Mouse (Mus musculus) C2C12 (cell line): ENCODE measurements around the gene Ptprh. TPM values are rescaled to one million over a fixed set of nuclear protein-coding genes. Genes with fewer than 3 reads are reported as not detected.
A peak's percentile ranks its signal among the peaks of the same experiment; 100 is the strongest.
"Not testable (repeated sequence)": the region's sequence is repeated elsewhere in the genome, so short reads cannot be mapped to it uniquely, and the experiment has no call there.

Experiments
- H3K27me3 ChIP-seq: one replicate; pipeline ENCODE4 v1.6.1; 2011; ENCODE audit not compliant: control insufficient read depth, insufficient read depth, insufficient read length
- H3K36me3 ChIP-seq: one replicate; pipeline ENCODE4 v1.6.1; 2011; ENCODE audit not compliant: control insufficient read depth, insufficient read depth
- H3K4me3 ChIP-seq: one replicate; pipeline ENCODE4 v1.5.1; 2011; ENCODE audit warnings: mild to moderate bottlenecking, control low read depth; ENCODE audit not compliant: poor library complexity, insufficient read depth, severe bottlenecking
- H3K79me2 ChIP-seq: one replicate; pipeline ENCODE4 v1.6.1; 2011; ENCODE audit not compliant: control insufficient read depth, insufficient read depth
- H3K79me3 ChIP-seq: one replicate; pipeline ENCODE4 v1.6.1; 2011; ENCODE audit warnings: low read depth, control low read depth
- H3ac ChIP-seq: one replicate; pipeline ENCODE3; 2011; ENCODE audit warnings: low read depth; ENCODE audit not compliant: control insufficient read depth, insufficient read length
- CEBPB ChIP-seq: IDR thresholded peaks from one replicate; pipeline ENCODE4 v1.6.1; 2011; ENCODE audit warnings: low read depth, mild to moderate bottlenecking, control low read depth, moderate library complexity
- CTCF ChIP-seq: IDR thresholded peaks from one replicate; pipeline ENCODE4 v1.5.1; 2011; ENCODE audit not compliant: control insufficient read depth, insufficient read depth, insufficient read length
- FOSL1 ChIP-seq: IDR thresholded peaks from one replicate; pipeline ENCODE4 v1.8.0; 2011; ENCODE audit warnings: mild to moderate bottlenecking, low read length; ENCODE audit not compliant: poor library complexity, insufficient read depth, severe bottlenecking
- MAX ChIP-seq: IDR thresholded peaks from one replicate; pipeline ENCODE4 v1.6.1; 2011; ENCODE audit warnings: mild to moderate bottlenecking, control low read depth
- MYOD1 ChIP-seq: IDR thresholded peaks from one replicate; pipeline ENCODE4 v1.6.1; 2011; ENCODE audit warnings: low read depth; ENCODE audit not compliant: control insufficient read depth, insufficient read length
- MYOG ChIP-seq: IDR thresholded peaks from one replicate; pipeline ENCODE4 v1.6.1; 2011; ENCODE audit not compliant: control insufficient read depth, insufficient read length; ENCODE audit errors: extremely low read depth
- USF1 ChIP-seq: IDR thresholded peaks from one replicate; pipeline ENCODE4 v1.6.1; 2011; ENCODE audit warnings: low read depth, mild to moderate bottlenecking, control low read depth, moderate library complexity
- polyA plus RNA-seq: library from polyadenylated mRNA; unstranded; fragments of >200 nt; fragmentation: generic; extraction: Trizol; gene quantifications from one replicate; pipeline ENCODE4 v1.2.1, GENCODE M21; 2012; ENCODE audit warnings: missing spikeins

Gene Ptprh
- polyA plus RNA-seq, 1 experiment: not detected

GRCm38 (mm10) chr7:4526341-4527301, 77.2 kb downstream of the Ptprh start:
- H3ac ChIP-seq: no peak overlapping the region
- no peaks in the 10 kb centered on the region for H3K79me2 ChIP-seq
- no peaks in the 10 kb centered on the region for H3K27me3 ChIP-seq
- H3K4me3 ChIP-seq: no peak overlapping the region
- H3K36me3 ChIP-seq: no peaks in the 10 kb centered on the region
- H3K79me3 ChIP-seq: no peaks in the 10 kb centered on the region
- TF ChIP-seq FOSL1 (no peak), MYOD1 (no peak), MAX (no peak), CEBPB (no peak), MYOG (no peak), USF1 (no peak), CTCF (peak; percentile 65)

DNA sequence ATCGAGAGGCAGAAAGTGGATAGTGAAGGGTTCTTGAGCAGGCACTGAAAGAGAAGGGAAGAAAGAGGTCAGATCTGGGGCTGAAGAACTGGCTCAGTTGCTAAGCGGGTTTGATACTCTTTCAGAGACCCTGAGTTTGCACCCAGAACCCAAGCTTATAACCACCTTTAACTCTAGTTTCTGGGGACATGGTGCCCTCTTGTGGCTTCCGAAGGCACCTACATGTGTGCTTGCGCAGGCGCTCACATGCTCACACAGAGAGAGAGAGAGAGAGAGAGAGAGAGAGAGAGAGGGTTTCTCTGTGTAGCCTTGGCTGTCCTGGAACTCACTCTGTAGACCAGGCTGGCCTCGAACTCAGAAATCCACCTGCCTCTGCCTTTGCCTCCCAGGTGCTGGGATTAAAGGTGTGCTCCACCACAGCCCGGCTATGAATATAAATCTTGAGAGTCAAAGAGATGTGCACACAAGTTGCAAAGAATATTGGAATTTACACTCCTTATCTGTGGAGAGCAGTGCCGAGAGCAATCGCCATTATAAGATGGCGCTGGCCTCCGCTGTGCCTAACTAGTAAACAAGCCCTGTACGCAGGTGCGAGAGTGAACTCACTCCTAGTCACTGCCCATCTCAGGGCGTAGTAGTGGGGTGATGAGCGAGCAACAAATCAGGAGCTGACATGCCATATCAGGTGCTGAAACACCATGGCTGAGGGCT, 79.5 kb downstream of the Ptprh start, which contains the start of gene Tnni3:
Gene Tnni3 (minus strand): TSS at position 18 of the 711 bp plus-strand sequence.
- peak; percentile 13 for TF ChIP-seq CTCF
- H3K79me3 ChIP-seq, H3K36me3 ChIP-seq, H3ac ChIP-seq, H3K4me3 ChIP-seq, H3K79me2 ChIP-seq, H3K27me3 ChIP-seq: not testable (repeated sequence)

DNA sequence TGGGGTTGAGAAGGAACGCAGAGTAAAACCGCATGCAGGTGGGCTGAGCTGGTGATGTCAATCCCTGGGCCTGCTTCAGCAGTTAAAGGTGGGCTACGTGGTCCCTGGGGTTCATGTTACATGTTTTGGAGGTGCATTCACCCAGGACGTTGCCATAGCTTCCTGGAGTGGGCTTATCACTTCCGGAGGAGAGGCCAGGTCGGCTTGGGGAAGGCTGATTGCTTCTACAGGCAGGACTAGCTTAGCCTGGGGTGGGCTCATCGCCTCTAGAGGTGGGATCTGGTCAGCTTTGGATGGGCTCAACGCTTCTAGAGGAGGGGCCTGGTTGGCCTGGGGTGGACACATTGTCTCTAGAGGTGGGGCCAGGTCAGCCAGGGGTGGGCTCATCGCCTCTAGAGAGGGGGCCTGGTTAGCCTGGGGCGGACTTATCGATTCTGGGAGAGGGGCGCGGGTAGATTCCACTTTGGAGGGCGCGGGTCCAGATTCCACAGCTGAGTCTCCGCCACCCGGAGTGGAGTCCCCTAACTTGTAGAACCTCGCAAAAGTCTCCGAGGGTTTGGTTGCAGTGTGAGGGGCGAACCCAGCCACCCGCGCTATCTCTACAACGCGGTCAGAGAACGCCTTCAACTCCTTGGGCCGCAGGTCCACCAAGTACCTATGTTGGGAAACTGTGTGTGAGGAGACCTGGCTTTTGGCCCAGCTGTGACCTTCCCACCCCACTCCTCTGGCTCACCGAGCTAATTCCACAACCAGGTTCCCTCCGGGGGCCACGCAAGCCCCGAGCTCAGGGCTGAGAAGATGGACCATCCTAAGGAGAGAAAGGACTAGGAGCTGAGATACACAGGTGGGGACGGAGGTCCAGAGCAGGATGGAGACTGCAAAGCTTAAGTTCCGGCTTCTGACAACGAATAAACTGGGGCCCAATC, 80.4 kb downstream of the Ptprh start:
- Histone ChIP-seq H3K79me3 (no peaks in the 10 kb centered on the region), H3K36me3 (no peaks in the 10 kb centered on the region), H3ac (no peak overlapping the region), H3K4me3 (no peak overlapping the region), H3K27me3 (no peaks in the 10 kb centered on the region), H3K79me2 (no peaks in the 10 kb centered on the region)
- TF ChIP-seq USF1 (no peak), CEBPB (no peak)

GRCm38 (mm10) chr7:4522292-4522691, 81.5 kb downstream of the Ptprh start:
- H3ac ChIP-seq: no peak overlapping the region
- no peaks in the 10 kb centered on the region for H3K79me3 ChIP-seq
- TF ChIP-seq MYOD1 (no peak), MYOG (no peak), USF1 (no peak), CEBPB (no peak), CTCF (no peak)
- no peaks in the 10 kb centered on the region for H3K36me3 ChIP-seq
- H3K27me3 ChIP-seq: no peaks in the 10 kb centered on the region
- no peaks in the 10 kb centered on the region for H3K79me2 ChIP-seq
- no peak overlapping the region for H3K4me3 ChIP-seq

- H3K79me2 ChIP-seq: no peaks in the 10 kb centered on the region
- no peaks in the 10 kb centered on the region for H3K27me3 ChIP-seq
- no peaks in the 10 kb centered on the region for H3K36me3 ChIP-seq
- H3ac ChIP-seq: no peak overlapping the region
- TF ChIP-seq USF1 (no peak), MYOD1 (no peak), MYOG (no peak), CTCF (no peak), MAX (no peak), CEBPB (no peak), FOSL1 (no peak)
- no peak overlapping the region for H3K4me3 ChIP-seq
- H3K79me3 ChIP-seq: no peaks in the 10 kb centered on the region
Observed at GRCm38 (mm10) chr7:4521231-4522003, 82.4 kb downstream of the Ptprh start.
